Mouse (Mus musculus) lung, adult 2 months (tissue): Measurements from ENCODE around the gene Pkn1.

Experiments
- CTCF ChIP-seq: fragments of 200-500 bp; IDR thresholded peaks from 2 replicates; pipeline ENCODE4 v1.5.1; 2011; ENCODE audit warnings: mild to moderate bottlenecking, low read length, control low read depth; ENCODE audit not compliant: insufficient read depth
- POLR2A ChIP-seq: fragments of 200-500 bp; IDR thresholded peaks from 2 replicates; pipeline ENCODE4 v1.6.1; 2011; ENCODE audit warnings: low read depth, mild to moderate bottlenecking, control low read depth, low read length, borderline replicate concordance; ENCODE audit errors: extremely low read depth

- no peak for TF ChIP-seq CTCF
- no peak for TF ChIP-seq POLR2A
These were observed 23.7 kb upstream of the Pkn1 start for GRCm38 (mm10) chr8:83722631-83723030.
